Comparison of ENCODE assay signal across 9 mouse cellular contexts in genomic region chr1:55890511-55891151, GRCm38 (mm10).
DNase-seq lines count a peak whose midpoint lies in the region; ATAC-seq and TF ChIP-seq lines count a peak whose summit lies in the region.
"Had no signal": no experiment of that assay in that cellular context is flagged by ENCODE, and none has a peak within 500 bp of the region (broad histone marks: within the 10 kb centered on the region; RNA-seq: fewer than 3 reads in every experiment).

No protein-coding gene starts in this region.

- H3K9ac ChIP-seq in hindbrain, embryonic 12.5 days, result no peak overlapping the region
- H3K9ac ChIP-seq in limb, embryonic 12.5 days (replicated peaks), result no peak overlapping the region
- H3K9ac ChIP-seq: midbrain, embryonic 12.5 days had no signal

- no peak for TF ChIP-seq POLR2A in kidney, adult 2 months (IDR thresholded peaks at IDR 0.05; ENCODE audit: low read depth, low read length)

- 0 out of 2 replicates have a peak, but pooled peaks cover 3% of the 10 kb centered on the region for H3K4me1 ChIP-seq in kidney, adult 2 months (ENCODE audit: control insufficient read depth, insufficient read depth, low read length)
- no peaks in the 10 kb centered on the region for H3K4me1 ChIP-seq in hindbrain, embryonic 12.5 days
- peaks cover 3% of the 10 kb centered on the region; the same call in 1 of the 2 replicates for H3K4me1 ChIP-seq in limb, embryonic 12.5 days (replicated peaks)

- peak; percentile 39; the same call in 1 of the 2 replicates for ATAC-seq in hindbrain, embryonic 12.5 days (ENCODE audit: low FRiP score)
- ATAC-seq in limb, embryonic 12.5 days (ENCODE audit: insufficient number of reproducible peaks, insufficient read depth, low FRiP score, low TSS enrichment, low read depth), result 0 out of 2 replicates have a peak, but pooled peaks have one; percentile 52

- peak; percentile 49 for DNase-seq in kidney, adult 2 months
- DNase-seq in kidney, adult 18-20 months, result no peak
- DNase-seq in adipocyte (ENCODE audit: low spot score), result peak; percentile 51
- DNase-seq in testis, postnatal 10 days (ENCODE audit: low spot score), result no peak
- DNase-seq in spleen, postnatal 10 days (ENCODE audit: low spot score in 2 of 2), result no peak
- DNase-seq in lung, adult 18-20 months, result no peak

- TF ChIP-seq CTCF in kidney, adult 2 months (conservative IDR thresholded peaks at IDR 0.05; ENCODE audit: insufficient read depth, insufficient read length, low read depth, low read length), result no peak; the same call in 1 of the 2 replicates

- no peak overlapping the region for H3K4me3 ChIP-seq in kidney, adult 2 months (ENCODE audit: insufficient read depth, low read depth, low read length)
- no peak overlapping the region for H3K4me3 ChIP-seq in hindbrain, embryonic 12.5 days
- no peak overlapping the region for H3K4me3 ChIP-seq in limb, embryonic 12.5 days (replicated peaks)
- H3K4me3 ChIP-seq: midbrain, embryonic 12.5 days had no signal

- H3K27ac ChIP-seq in kidney, adult 2 months (ENCODE audit: insufficient read depth, low read depth, low read length), result no peak overlapping the region
- no peak overlapping the region for H3K27ac ChIP-seq in hindbrain, embryonic 12.5 days
- no peak overlapping the region for H3K27ac ChIP-seq in limb, embryonic 12.5 days
- H3K27ac ChIP-seq: midbrain, embryonic 12.5 days had no signal

- H3K9me3 ChIP-seq in hindbrain, embryonic 12.5 days (replicated peaks), result no peaks in the 10 kb centered on the region
- H3K9me3 ChIP-seq in limb, embryonic 12.5 days, result no peaks in the 10 kb centered on the region
- H3K9me3 ChIP-seq: midbrain, embryonic 12.5 days had no signal

- 55% methylated on average over 15 of the region's 15 CpGs for WGBS in kidney, adult 2 months
- 52% methylated on average over 15 of the region's 15 CpGs for WGBS in hindbrain, embryonic 12.5 days
- 53% methylated on average over 15 of the region's 15 CpGs for WGBS in limb, embryonic 12.5 days

- no peak overlapping the region for H3K4me2 ChIP-seq in hindbrain, embryonic 12.5 days (replicated peaks)
- no peak overlapping the region for H3K4me2 ChIP-seq in limb, embryonic 12.5 days
- H3K4me2 ChIP-seq: midbrain, embryonic 12.5 days had no signal

- no peaks in the 10 kb centered on the region for H3K36me3 ChIP-seq in kidney, adult 2 months (ENCODE audit: control insufficient read depth, insufficient read depth, low read length)
- no peaks in the 10 kb centered on the region for H3K36me3 ChIP-seq in hindbrain, embryonic 12.5 days
- no peaks in the 10 kb centered on the region for H3K36me3 ChIP-seq in limb, embryonic 12.5 days
- H3K36me3 ChIP-seq: midbrain, embryonic 12.5 days had no signal

- no peaks in the 10 kb centered on the region for H3K27me3 ChIP-seq in kidney, adult 2 months (replicated peaks; ENCODE audit: control insufficient read depth, insufficient read depth, low read length)
- H3K27me3 ChIP-seq in hindbrain, embryonic 12.5 days, result peaks cover 9% of the 10 kb centered on the region
- H3K27me3 ChIP-seq in limb, embryonic 12.5 days, result peaks cover 46% of the 10 kb centered on the region

Comparison
In these comparisons a context has a peak if more than half of its experiments do, and no peak if none do; other contexts are left out.
1. DNase-seq: peak in kidney, adult 2 months (single experiment) and adipocyte (single experiment); none in kidney, adult 18-20 months (single experiment), testis, postnatal 10 days (single experiment), spleen, postnatal 10 days (0 of 2) and lung, adult 18-20 months (0 of 2).